Mouse (Mus musculus) ES-E14 (cell line): ENCODE measurements around the gene 4930539E08Rik.

Experiments used
- CHD2 ChIP-seq: IDR thresholded peaks from 2 replicates; pipeline ENCODE4 v1.6.1; 2014; ENCODE audit warnings: mild to moderate bottlenecking, low read depth, low read length, inconsistent platforms
- HCFC1 ChIP-seq: IDR thresholded peaks from 2 replicates; pipeline ENCODE4 v1.6.1; 2012; ENCODE audit warnings: low read length, inconsistent platforms, borderline replicate concordance; ENCODE audit not compliant: insufficient read depth
- MAFK ChIP-seq: IDR thresholded peaks from 2 replicates; pipeline ENCODE4 v1.6.1; 2014; ENCODE audit warnings: mild to moderate bottlenecking, low read depth, low read length, inconsistent platforms; ENCODE audit not compliant: insufficient read depth
- ZC3H11A ChIP-seq: IDR thresholded peaks from 2 replicates; pipeline ENCODE4 v1.6.1; 2012; ENCODE audit warnings: low read depth, mild to moderate bottlenecking, inconsistent platforms, low read length, borderline replicate concordance
- ZNF384 ChIP-seq: IDR thresholded peaks from 2 replicates; pipeline ENCODE4 v1.6.1; 2012; ENCODE audit warnings: low read depth, low read length, inconsistent platforms

GRCm38 (mm10) chr17:28876821-28877220 lies 38.3 kb downstream of the 4930539E08Rik start:
- TF ChIP-seq MAFK (no peak), ZC3H11A (no peak), CHD2 (no peak), ZNF384 (no peak), HCFC1 (no peak)
